Mouse (Mus musculus) liver, adult 2 months (tissue): ENCODE data around the gene Ccdc87.

Experiments used
- CTCF ChIP-seq: fragments of 200-500 bp; IDR thresholded peaks from 2 replicates; pipeline ENCODE4 v1.5.1; 2011; ENCODE audit warnings: low read depth, low read length, control low read depth
- POLR2A ChIP-seq: fragments of 200-500 bp; IDR thresholded peaks from 2 replicates; pipeline ENCODE4 v1.6.1; 2011; ENCODE audit warnings: low read length, control low read depth; ENCODE audit not compliant: insufficient read depth; ENCODE audit errors: extremely low read depth

DNA sequence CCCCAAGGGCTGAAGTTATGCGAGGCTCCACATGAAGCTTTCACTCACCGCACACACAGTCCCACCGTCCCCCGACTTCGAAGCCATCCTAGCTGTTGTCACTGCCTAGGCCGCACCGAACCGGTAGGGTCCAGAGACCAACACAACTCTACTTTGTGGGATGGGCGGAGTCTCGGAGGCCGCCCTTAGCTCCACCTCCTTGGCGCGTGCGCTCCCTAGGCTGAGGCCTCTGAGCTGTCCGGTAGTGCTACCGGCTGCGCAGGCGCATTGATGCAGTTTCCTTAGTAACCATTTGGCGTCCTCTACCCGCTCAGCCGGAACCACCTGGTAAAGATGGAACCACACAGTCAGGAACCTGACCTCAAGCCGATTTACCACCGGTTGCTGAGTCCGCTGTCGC, at the start of gene Ccdc87, which contains the start of gene Ccs:
- TF ChIP-seq POLR2A (peak; percentile 94), CTCF (0 out of 2 replicates have a peak, but pooled peaks have one; percentile 15)
